Mouse (Mus musculus) embryonic facial prominence, embryonic 11.5 days (tissue): ENCODE results near the gene Dusp7. TPM values are rescaled to one million over a fixed set of nuclear protein-coding genes. Genes with fewer than 3 reads are reported as not detected.
A peak's percentile ranks its signal among the peaks of the same experiment; 100 is the strongest.

Experiments used
- ATAC-seq: fragments of 200-750 bp; cut with Nextera tagmentation; replicated peaks from 2 replicates; pipeline ENCODE4 v1.8.0; 2017; ENCODE audit warnings: low read depth; ENCODE audit not compliant: insufficient number of reproducible peaks, low FRiP score, low TSS enrichment
- DNase-seq: peaks from one replicate; pipeline ENCODE4 v3.0.0-alpha.2; 2015; ENCODE audit warnings: low spot score
- H3K27ac ChIP-seq: fragments of 300-500 bp; sonication (generic); replicated peaks from 2 replicates; pipeline ENCODE4 v1.5.1; 2014; ENCODE audit warnings: mild to moderate bottlenecking, low read depth, low read length, control low read depth
- H3K27me3 ChIP-seq: fragments of 300-500 bp; sonication (generic); 2 replicates; pipeline ENCODE4 v1.6.1; 2014; ENCODE audit warnings: mild to moderate bottlenecking, low read length, moderate library complexity, mixed read lengths; ENCODE audit not compliant: control insufficient read depth, insufficient read depth
- H3K36me3 ChIP-seq: fragments of 300-500 bp; sonication (generic); replicated peaks from 2 replicates; pipeline ENCODE4 v1.6.1; 2014; ENCODE audit warnings: low read depth, mild to moderate bottlenecking, low read length, moderate library complexity, mixed read lengths; ENCODE audit not compliant: control insufficient read depth, insufficient read depth
- H3K4me1 ChIP-seq: fragments of 300-500 bp; sonication (generic); 2 replicates; pipeline ENCODE4 v1.6.1; 2014; ENCODE audit warnings: low read length, mixed read lengths; ENCODE audit not compliant: control insufficient read depth, insufficient read depth
- H3K4me2 ChIP-seq: fragments of 300-500 bp; sonication (generic); 2 replicates; pipeline ENCODE4 v1.6.1; 2014; ENCODE audit warnings: low read depth, mild to moderate bottlenecking, control low read depth, low read length, moderate library complexity
- H3K4me3 ChIP-seq: fragments of 300-500 bp; sonication (generic); 2 replicates; pipeline ENCODE4 v1.5.1; 2014; ENCODE audit warnings: low read depth, low read length, control low read depth
- H3K9ac ChIP-seq: fragments of 300-500 bp; sonication (generic); replicated peaks from 2 replicates; pipeline ENCODE4 v1.6.1; 2014; ENCODE audit warnings: mild to moderate bottlenecking, control low read depth, low read length
- H3K9me3 ChIP-seq: fragments of 300-500 bp; sonication (generic); replicated peaks from 2 replicates; pipeline ENCODE4 v1.6.1; 2016; ENCODE audit warnings: mild to moderate bottlenecking, low read length, inconsistent platforms, mixed read lengths; ENCODE audit not compliant: control insufficient read depth
- WGBS: fragments of 180-500 bp; shearing (Covaris S2); extraction: QIAGEN DNeasy Blood & Tissue Kit; methylation state at CpG from one replicate; pipeline ENCODE4 v1.1.7; 2014; 5-methylcytosine and 5-hydroxymethylcytosine counted together
- polyA plus RNA-seq: library from polyadenylated mRNA; unstranded; fragments of >200 nt; fragmentation: Nextera tagmentation; extraction: Ambion mirVana; gene quantifications from 2 replicates; pipeline ENCODE4 v1.2.1, GENCODE M21; 2014

Gene Dusp7
- polyA plus RNA-seq, 1 experiment from 2014 or later: 55.1 TPM

DNA sequence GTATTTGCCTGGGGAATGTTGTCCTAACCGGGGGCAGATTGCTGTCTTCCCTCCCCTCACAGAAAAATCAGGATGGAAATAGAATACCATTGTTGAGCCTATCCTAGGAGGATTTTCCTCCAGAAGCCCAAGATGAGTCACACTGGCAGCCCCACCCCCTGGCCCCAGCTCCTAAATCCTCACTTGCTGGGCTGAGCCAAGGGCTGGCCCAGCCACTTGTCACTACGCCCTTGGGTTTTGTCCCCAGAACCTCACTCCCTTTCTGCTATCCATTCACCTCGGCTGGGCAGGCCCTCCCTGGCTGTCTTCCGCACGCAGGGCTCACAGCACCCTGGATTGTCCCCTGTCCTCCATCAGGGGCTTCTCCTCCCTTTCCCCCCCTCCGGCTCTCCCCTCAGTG is 23.3 kb upstream of the Dusp7 start:
- no peak overlapping the region; the same call in 1 of the 2 replicates for H3K27ac ChIP-seq
- H3K4me2 ChIP-seq: no peak overlapping the region
- 33% methylated on average over 6 of the region's 6 CpGs for WGBS
- peak; percentile 35 for DNase-seq
- 0 out of 2 replicates have a peak overlapping the region, but pooled peaks have one; percentile 15 for H3K9ac ChIP-seq
- no peaks in the 10 kb centered on the region for H3K27me3 ChIP-seq
- H3K4me1 ChIP-seq: peaks cover 20% of the 10 kb centered on the region
- no peaks in the 10 kb centered on the region for H3K9me3 ChIP-seq
- no peak for ATAC-seq
- H3K4me3 ChIP-seq: no peak overlapping the region
- no peaks in the 10 kb centered on the region for H3K36me3 ChIP-seq

GRCm38 (mm10) chr9:106345630-106346029 is 22.8 kb upstream of the Dusp7 start:
- Histone ChIP-seq H3K4me2 (no peak overlapping the region), H3K4me1 (peaks cover 17% of the 10 kb centered on the region), H3K27ac (no peak overlapping the region; the same call in 1 of the 2 replicates), H3K9me3 (no peaks in the 10 kb centered on the region), H3K27me3 (no peaks in the 10 kb centered on the region), H3K4me3 (no peak overlapping the region), H3K36me3 (no peaks in the 10 kb centered on the region), H3K9ac (0 out of 2 replicates have a peak overlapping the region, but pooled peaks have one; percentile 15)
- ATAC-seq (no peak), DNase-seq (no peak)
- 30% methylated on average over 6 of the region's 6 CpGs for WGBS

- Histone ChIP-seq H3K36me3 (no peaks in the 10 kb centered on the region), H3K9me3 (no peaks in the 10 kb centered on the region), H3K27me3 (no peaks in the 10 kb centered on the region), H3K27ac (no peak overlapping the region; the same call in 1 of the 2 replicates), H3K4me3 (no peak overlapping the region), H3K4me1 (peaks cover 6% of the 10 kb centered on the region), H3K4me2 (no peak overlapping the region), H3K9ac (no peak overlapping the region; the same call in 1 of the 2 replicates)
- no peak for DNase-seq
- WGBS: 60% methylated on average over 10 of the region's 10 CpGs
- no peak for ATAC-seq
These were observed 20.2 kb upstream of the Dusp7 start for GRCm38 (mm10) chr9:106348281-106348680.

- no peaks in the 10 kb centered on the region for H3K9me3 ChIP-seq
These were observed 19.4 kb upstream of the Dusp7 start for GRCm38 (mm10) chr9:106349075-106349474.

GRCm38 (mm10) chr9:106351178-106351577 is 17.3 kb upstream of the Dusp7 start:
- 70% methylated on average over 6 of the region's 6 CpGs for WGBS
- H3K36me3 ChIP-seq: no peaks in the 10 kb centered on the region
- no peaks in the 10 kb centered on the region for H3K9me3 ChIP-seq
- no peaks in the 10 kb centered on the region for H3K27me3 ChIP-seq
- DNase-seq (no peak), ATAC-seq (no peak)
- H3K4me2 ChIP-seq: no peak overlapping the region
- H3K9ac ChIP-seq: no peak overlapping the region
- H3K27ac ChIP-seq: 0 out of 2 replicates have a peak overlapping the region, but pooled peaks have one; percentile 13
- no peak overlapping the region for H3K4me3 ChIP-seq
- peaks cover 21% of the 10 kb centered on the region for H3K4me1 ChIP-seq

More at GRCm38 (mm10) chr9:106349075-106349474, 19.4 kb upstream of the Dusp7 start:
- Histone ChIP-seq H3K4me1 (peaks cover 6% of the 10 kb centered on the region), H3K36me3 (no peaks in the 10 kb centered on the region), H3K4me2 (no peak overlapping the region), H3K4me3 (no peak overlapping the region), H3K27ac (0 out of 2 replicates have a peak overlapping the region, but pooled peaks have one; percentile 20), H3K27me3 (no peaks in the 10 kb centered on the region), H3K9ac (0 out of 2 replicates have a peak overlapping the region, but pooled peaks have one; percentile 25)
- peak; percentile 62 for DNase-seq
- ATAC-seq: 0 out of 2 replicates have a peak, but pooled peaks have one; percentile 49
- WGBS: 48% methylated on average over 2 of the region's 2 CpGs

GRCm38 (mm10) chr9:106353779-106354178 is 14.7 kb upstream of the Dusp7 start:
- ATAC-seq: no peak
- no peak for DNase-seq
- Histone ChIP-seq H3K4me1 (peaks cover 34% of the 10 kb centered on the region), H3K36me3 (no peaks in the 10 kb centered on the region), H3K4me3 (no peak overlapping the region), H3K4me2 (no peak overlapping the region), H3K9me3 (no peaks in the 10 kb centered on the region), H3K27ac (peak overlapping the region; percentile 38), H3K9ac (no peak overlapping the region), H3K27me3 (no peaks in the 10 kb centered on the region)
- WGBS: 51% methylated on average over 6 of the region's 6 CpGs

DNA sequence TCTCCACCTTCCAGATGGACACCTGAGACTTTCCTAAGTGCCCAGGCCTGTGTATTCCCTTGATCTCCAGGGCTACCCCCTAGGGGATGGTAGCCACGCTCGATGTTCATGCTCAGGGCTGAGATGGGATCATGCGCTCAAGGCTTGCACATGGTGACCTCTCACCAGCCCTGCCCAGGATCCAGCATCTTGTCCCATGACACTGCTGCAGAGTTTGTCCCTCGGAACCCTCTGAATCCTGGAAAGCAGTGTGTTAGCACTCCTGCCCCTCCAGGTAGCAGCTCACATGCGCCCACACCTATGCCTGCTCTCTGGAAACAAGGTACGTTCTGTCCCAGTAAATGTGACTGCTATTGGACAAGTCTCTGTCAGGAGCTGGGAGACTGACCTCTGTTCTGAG is 13.6 kb upstream of the Dusp7 start:
- H3K27ac ChIP-seq: peak overlapping the region; percentile 99
- no peaks in the 10 kb centered on the region for H3K36me3 ChIP-seq
- no peak overlapping the region for H3K9ac ChIP-seq
- no peak for DNase-seq
- H3K4me2 ChIP-seq: no peak overlapping the region
- no peaks in the 10 kb centered on the region for H3K9me3 ChIP-seq
- 77% methylated on average over 6 of the region's 6 CpGs for WGBS
- no peak for ATAC-seq
- no peaks in the 10 kb centered on the region for H3K27me3 ChIP-seq
- H3K4me3 ChIP-seq: no peak overlapping the region
- peaks cover 30% of the 10 kb centered on the region for H3K4me1 ChIP-seq

DNA sequence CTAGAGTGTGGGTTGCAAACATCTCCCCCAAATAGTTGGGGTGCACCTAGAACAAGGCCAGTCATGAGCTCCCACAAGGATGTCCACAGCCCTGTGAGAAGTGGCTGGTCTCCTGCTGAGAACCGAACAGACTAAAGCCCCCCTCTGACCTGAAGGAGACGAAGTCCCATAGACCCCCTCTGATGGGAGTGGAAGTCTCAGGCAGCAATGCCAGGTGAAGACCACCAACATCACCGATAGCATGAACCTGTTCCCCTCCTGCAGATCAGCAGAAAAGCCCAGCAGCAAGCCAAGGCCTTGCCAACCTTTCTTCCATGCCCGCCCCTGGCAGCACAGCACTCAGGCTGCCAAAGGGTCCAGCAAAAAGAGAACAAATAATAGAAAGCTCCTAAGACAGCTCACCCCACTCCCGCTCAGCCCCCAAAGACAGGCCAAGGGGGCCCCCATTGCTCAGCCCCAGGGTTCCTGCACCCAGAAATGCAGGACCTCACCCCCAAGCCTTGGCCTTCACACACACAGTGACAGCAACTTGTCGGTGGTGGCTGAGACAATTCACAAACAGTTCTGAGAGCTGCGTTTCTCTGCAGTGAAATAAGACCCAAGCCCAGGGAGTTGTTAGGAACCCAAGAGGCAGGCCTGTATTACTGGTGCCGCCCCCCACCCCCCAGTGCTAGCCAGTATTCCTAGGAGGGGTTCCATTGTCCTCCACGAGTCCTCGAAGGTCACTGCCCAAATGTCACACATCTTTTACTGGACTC is 13.0 kb upstream of the Dusp7 start:
- Histone ChIP-seq H3K4me3 (no peak overlapping the region), H3K4me2 (no peak overlapping the region), H3K9ac (peak overlapping the region; percentile 39), H3K36me3 (no peaks in the 10 kb centered on the region), H3K27me3 (no peaks in the 10 kb centered on the region), H3K27ac (peak overlapping the region; percentile 99), H3K9me3 (no peaks in the 10 kb centered on the region), H3K4me1 (peaks cover 30% of the 10 kb centered on the region)
- 48% methylated on average over 10 of the region's 10 CpGs for WGBS
- DNase-seq (peak; percentile 52), ATAC-seq (no peak)
